Mouse (Mus musculus): ENCODE results near the gene Pmpca. TPM values are rescaled to one million over a fixed set of nuclear protein-coding genes. Genes with fewer than 3 reads are reported as not detected.

The Pmpca gene
- polyA plus RNA-seq, 1 experiment from 2014 or later: 41.3 TPM

- Histone ChIP-seq H3K27ac (ENCODE audit: low read depth) (peak overlapping the region; percentile 69), H3K4me2 (ENCODE audit: low read depth, low read length) (peak overlapping the region; percentile 27; the same call in 1 of the 2 replicates), H3K4me3 (ENCODE audit: low read depth, low read length) (no peak overlapping the region), H3K9ac (replicated peaks) (peak overlapping the region; percentile 46; the same call in 1 of the 2 replicates), H3K36me3 (replicated peaks; ENCODE audit: insufficient read depth, low read length) (peaks cover 69% of the 10 kb centered on the region), H3K4me1 (ENCODE audit: insufficient read depth) (peaks cover 10% of the 10 kb centered on the region), H3K27me3 (ENCODE audit: insufficient read depth, low read length) (no peaks in the 10 kb centered on the region), H3K9me3 (ENCODE audit: low read length) (no peaks in the 10 kb centered on the region)
- peak; percentile 42 for DNase-seq
- WGBS (ENCODE audit: insufficient replicate concordance): 67% methylated on average over 7 of the region's 7 CpGs
- ATAC-seq: peak; percentile 87
- TF ChIP-seq CTCF (IDR thresholded peaks at IDR 0.05; ENCODE audit: low read depth) (no peak), EP300 (IDR thresholded peaks at IDR 0.05; ENCODE audit: low read depth) (no peak)
These were observed 45.8 kb downstream of the Pmpca start for GRCm38 (mm10) chr2:26434791-26435572.

DNA sequence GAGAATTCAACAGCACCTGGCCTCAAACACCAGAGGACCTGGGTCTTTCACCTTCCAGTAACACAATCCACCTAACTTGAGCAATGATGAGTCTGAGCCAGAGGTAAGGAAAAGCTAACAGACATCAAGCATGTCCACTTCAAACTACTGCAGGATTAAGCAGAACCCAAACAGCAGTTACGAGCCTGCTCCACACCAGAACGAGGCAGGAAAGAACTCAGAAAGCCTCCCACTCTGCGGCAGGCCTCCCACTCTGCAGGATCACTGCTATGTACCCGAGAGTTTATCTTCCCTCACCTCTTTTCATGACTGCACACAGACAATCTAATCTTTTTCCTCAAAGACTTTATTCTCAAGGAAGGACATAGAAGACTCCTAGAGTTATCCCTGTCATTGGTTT lies 48.1 kb downstream of the Pmpca start:
- Histone ChIP-seq H3K9me3 (ENCODE audit: low read length) (no peaks in the 10 kb centered on the region), H3K4me1 (ENCODE audit: insufficient read depth) (peaks cover 10% of the 10 kb centered on the region), H3K27me3 (ENCODE audit: insufficient read depth, low read length) (no peaks in the 10 kb centered on the region), H3K9ac (replicated peaks) (no peak overlapping the region), H3K36me3 (replicated peaks; ENCODE audit: insufficient read depth, low read length) (peaks cover 74% of the 10 kb centered on the region), H3K4me2 (ENCODE audit: low read depth, low read length) (no peak overlapping the region), H3K27ac (ENCODE audit: low read depth) (peak overlapping the region; percentile 45), H3K4me3 (ENCODE audit: low read depth, low read length) (no peak overlapping the region)
- TF ChIP-seq EP300 (IDR thresholded peaks at IDR 0.05; ENCODE audit: low read depth) (no peak), CTCF (IDR thresholded peaks at IDR 0.05; ENCODE audit: low read depth) (no peak)
- 65% methylated on average over 4 of the region's 4 CpGs for WGBS (ENCODE audit: insufficient replicate concordance)
- ATAC-seq: no peak
- no peak for DNase-seq

GRCm38 (mm10) chr2:26438373-26438772 lies 49.2 kb downstream of the Pmpca start:
- no peak overlapping the region for H3K4me3 ChIP-seq (ENCODE audit: low read depth, low read length)
- no peak overlapping the region; the same call in 1 of the 2 replicates for H3K9ac ChIP-seq (replicated peaks)
- peaks cover 15% of the 10 kb centered on the region for H3K4me1 ChIP-seq (ENCODE audit: insufficient read depth)
- no peak overlapping the region for H3K27ac ChIP-seq (ENCODE audit: low read depth)
- no peak overlapping the region for H3K4me2 ChIP-seq (ENCODE audit: low read depth, low read length)
- DNase-seq (no peak), ATAC-seq (no peak)
- H3K36me3 ChIP-seq (replicated peaks; ENCODE audit: insufficient read depth, low read length): peaks cover 65% of the 10 kb centered on the region
- H3K9me3 ChIP-seq (ENCODE audit: low read length): no peaks in the 10 kb centered on the region
- TF ChIP-seq EP300 (IDR thresholded peaks at IDR 0.05; ENCODE audit: low read depth) (no peak), CTCF (IDR thresholded peaks at IDR 0.05; ENCODE audit: low read depth) (no peak)
- no peaks in the 10 kb centered on the region for H3K27me3 ChIP-seq (ENCODE audit: insufficient read depth, low read length)
- 77% methylated on average over 7 of the region's 7 CpGs for WGBS (ENCODE audit: insufficient replicate concordance)

DNA sequence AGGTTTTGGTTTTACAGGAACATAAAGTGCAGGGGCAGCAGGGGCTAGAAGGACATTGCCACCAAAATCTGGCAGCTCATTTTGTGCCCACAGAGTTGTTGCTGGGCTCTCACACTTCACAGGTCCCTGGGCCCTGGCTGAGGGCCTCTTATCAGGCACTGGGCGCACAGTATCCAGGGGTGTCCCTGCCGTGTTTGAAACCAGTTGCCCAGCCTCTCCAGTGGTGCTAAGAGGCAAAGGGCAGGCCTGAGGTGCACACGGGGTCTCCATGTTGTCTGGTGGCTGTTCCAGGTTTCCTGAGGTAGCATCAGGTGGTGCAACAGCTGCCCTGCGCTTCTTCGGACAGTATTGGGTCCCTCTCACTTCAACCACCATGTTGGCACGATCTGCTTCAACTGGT lies 50.5 kb downstream of the Pmpca start:
- H3K36me3 ChIP-seq (replicated peaks; ENCODE audit: insufficient read depth, low read length): peaks cover 60% of the 10 kb centered on the region
- no peak for ATAC-seq
- no peaks in the 10 kb centered on the region for H3K9me3 ChIP-seq (ENCODE audit: low read length)
- no peak for DNase-seq
- no peak overlapping the region for H3K4me2 ChIP-seq (ENCODE audit: low read depth, low read length)
- no peak overlapping the region for H3K27ac ChIP-seq (ENCODE audit: low read depth)
- H3K9ac ChIP-seq (replicated peaks): no peak overlapping the region
- H3K4me1 ChIP-seq (ENCODE audit: insufficient read depth): peaks cover 21% of the 10 kb centered on the region
- no peaks in the 10 kb centered on the region for H3K27me3 ChIP-seq (ENCODE audit: insufficient read depth, low read length)
- no peak overlapping the region for H3K4me3 ChIP-seq (ENCODE audit: low read depth, low read length)
- 80% methylated on average over 6 of the region's 6 CpGs for WGBS (ENCODE audit: insufficient replicate concordance)
- TF ChIP-seq EP300 (IDR thresholded peaks at IDR 0.05; ENCODE audit: low read depth): no peak
- TF ChIP-seq CTCF (IDR thresholded peaks at IDR 0.05; ENCODE audit: low read depth): no peak

DNA sequence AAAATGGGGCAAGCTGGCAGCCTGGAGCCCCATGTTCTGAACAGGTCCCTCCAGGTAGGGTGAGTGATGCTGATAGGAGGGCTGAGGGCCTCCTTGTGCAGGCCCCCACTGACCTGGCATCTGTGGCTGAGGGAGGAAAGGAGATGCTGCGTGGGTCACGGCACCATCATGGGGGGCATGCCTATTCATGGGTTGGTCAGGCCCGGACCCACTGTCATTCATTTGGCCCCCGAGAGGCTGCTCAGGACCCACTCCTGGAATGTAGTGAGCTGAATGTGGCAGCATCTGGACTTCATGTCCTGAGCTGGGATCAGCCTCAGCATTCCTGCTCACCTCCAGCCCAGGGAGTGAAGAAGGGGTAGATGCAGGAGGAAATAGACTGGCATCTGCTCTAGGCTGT lies 52.1 kb downstream of the Pmpca start:
- WGBS (ENCODE audit: insufficient replicate concordance): 86% methylated on average over 4 of the region's 4 CpGs
- no peak for ATAC-seq
- Histone ChIP-seq H3K27ac (ENCODE audit: low read depth) (no peak overlapping the region), H3K4me3 (ENCODE audit: low read depth, low read length) (no peak overlapping the region), H3K27me3 (ENCODE audit: insufficient read depth, low read length) (no peaks in the 10 kb centered on the region), H3K9me3 (ENCODE audit: low read length) (no peaks in the 10 kb centered on the region), H3K9ac (replicated peaks) (no peak overlapping the region; the same call in 1 of the 2 replicates), H3K4me1 (ENCODE audit: insufficient read depth) (peaks cover 17% of the 10 kb centered on the region), H3K36me3 (replicated peaks; ENCODE audit: insufficient read depth, low read length) (peaks cover 46% of the 10 kb centered on the region), H3K4me2 (ENCODE audit: low read depth, low read length) (no peak overlapping the region)
- no peak for DNase-seq
- TF ChIP-seq EP300 (IDR thresholded peaks at IDR 0.05; ENCODE audit: low read depth) (no peak), CTCF (IDR thresholded peaks at IDR 0.05; ENCODE audit: low read depth) (no peak)

GRCm38 (mm10) chr2:26441688-26442087 lies 52.5 kb downstream of the Pmpca start:
- TF ChIP-seq EP300 (IDR thresholded peaks at IDR 0.05; ENCODE audit: low read depth) (no peak), CTCF (IDR thresholded peaks at IDR 0.05; ENCODE audit: low read depth) (no peak)
- H3K9me3 ChIP-seq (ENCODE audit: low read length): no peaks in the 10 kb centered on the region
- no peak overlapping the region for H3K4me3 ChIP-seq (ENCODE audit: low read depth, low read length)
- H3K9ac ChIP-seq (replicated peaks): no peak overlapping the region
- H3K4me2 ChIP-seq (ENCODE audit: low read depth, low read length): no peak overlapping the region
- peaks cover 21% of the 10 kb centered on the region for H3K4me1 ChIP-seq (ENCODE audit: insufficient read depth)
- ATAC-seq: no peak
- DNase-seq: no peak
- no peak overlapping the region for H3K27ac ChIP-seq (ENCODE audit: low read depth)
- H3K27me3 ChIP-seq (ENCODE audit: insufficient read depth, low read length): no peaks in the 10 kb centered on the region
- WGBS (ENCODE audit: insufficient replicate concordance): 68% methylated on average over 5 of the region's 5 CpGs
- H3K36me3 ChIP-seq (replicated peaks; ENCODE audit: insufficient read depth, low read length): peaks cover 46% of the 10 kb centered on the region
